Mouse (Mus musculus) lung, postnatal 36 days (tissue): ENCODE measurements at regions not wholly inside any gene's neighbourhood (a gene's known extent, or its start where the extent isn't known, plus 50 kb on each side); places are given as distances from the start of the nearest gene placed in this dataset.
"Not testable (repeated sequence)": the region's sequence is repeated elsewhere in the genome, so short reads cannot be mapped to it uniquely, and the experiment has no call there.

ENCODE experiments used
- DNase-seq: peaks from one replicate; pipeline ENCODE4 v3.0.0; 2022; ENCODE audit warnings: mixed read lengths

GRCm38 (mm10) chr17:9278046-9278445, 143.8 kb upstream of the Gm17728 start:
- not testable (repeated sequence) for DNase-seq

DNA sequence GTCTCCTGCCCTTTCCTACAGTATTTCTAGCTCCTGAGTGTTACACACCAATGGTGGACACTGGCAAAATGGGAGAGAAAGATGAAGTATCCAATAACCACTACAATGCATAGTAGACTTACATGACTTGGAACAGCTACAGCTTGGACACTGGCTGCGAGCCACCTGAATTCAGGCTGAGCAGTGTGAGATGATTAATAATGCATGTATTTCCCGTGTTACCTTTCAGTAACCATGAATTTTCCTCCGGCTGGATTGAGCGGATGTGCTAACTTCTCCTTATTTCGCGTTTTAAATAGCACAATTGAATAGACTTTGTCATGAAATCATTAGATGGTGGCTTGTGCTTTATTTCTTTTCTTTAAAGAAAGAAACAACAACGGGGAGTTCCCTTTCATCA, 142.4 kb upstream of the Gm17728 start:
- no peak for DNase-seq

- no peak for DNase-seq
These were observed 140.0 kb upstream of the Gm17728 start for GRCm38 (mm10) chr17:9281891-9282290.

DNA sequence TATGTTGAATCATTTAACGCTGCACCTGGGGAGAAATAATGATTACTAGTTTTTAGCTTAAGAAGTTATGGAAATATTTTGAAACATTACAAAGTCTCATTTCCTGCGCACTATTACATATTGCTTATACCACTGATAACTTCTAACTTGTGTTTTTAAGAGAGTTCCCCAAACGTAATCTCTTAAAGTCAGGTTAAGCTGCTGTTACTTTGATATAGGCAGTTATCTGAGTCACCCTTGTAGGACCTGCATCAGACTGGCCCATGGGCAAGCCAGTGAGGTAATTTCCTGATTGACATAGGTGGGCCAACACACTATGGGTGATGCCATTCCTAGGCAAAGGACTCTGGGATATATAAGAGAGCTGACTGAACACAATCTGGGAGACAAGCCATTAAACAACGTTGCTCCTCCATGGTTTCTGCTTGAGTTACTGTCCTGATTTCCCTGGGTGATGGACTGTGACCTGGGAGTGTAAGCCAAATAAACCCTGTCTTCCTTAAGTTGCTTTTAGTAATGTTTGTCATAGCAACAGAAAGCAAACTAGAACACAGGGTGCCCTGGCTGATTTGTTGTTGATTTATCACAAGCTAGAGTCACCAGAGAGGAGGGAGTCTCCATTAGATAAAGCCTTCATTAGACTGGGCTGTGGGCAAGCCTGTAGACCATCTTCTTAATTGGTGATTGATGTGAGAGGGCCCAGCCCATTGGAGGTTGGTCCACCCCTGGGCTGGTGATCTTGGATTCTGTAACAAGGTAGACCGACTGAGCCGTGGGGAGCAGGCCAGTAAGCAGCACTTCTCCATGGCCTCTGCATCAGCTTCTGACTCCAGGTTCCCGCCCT, 139.3 kb upstream of the Gm17728 start:
- no peak for DNase-seq

GRCm38 (mm10) chr17:9286431-9286830, 135.4 kb upstream of the Gm17728 start:
- no peak for DNase-seq

GRCm38 (mm10) chr17:9286834-9287233, 135.0 kb upstream of the Gm17728 start:
- peak; percentile 1 for DNase-seq

GRCm38 (mm10) chr17:9287682-9288081, 134.2 kb upstream of the Gm17728 start:
- DNase-seq, result no peak

DNA sequence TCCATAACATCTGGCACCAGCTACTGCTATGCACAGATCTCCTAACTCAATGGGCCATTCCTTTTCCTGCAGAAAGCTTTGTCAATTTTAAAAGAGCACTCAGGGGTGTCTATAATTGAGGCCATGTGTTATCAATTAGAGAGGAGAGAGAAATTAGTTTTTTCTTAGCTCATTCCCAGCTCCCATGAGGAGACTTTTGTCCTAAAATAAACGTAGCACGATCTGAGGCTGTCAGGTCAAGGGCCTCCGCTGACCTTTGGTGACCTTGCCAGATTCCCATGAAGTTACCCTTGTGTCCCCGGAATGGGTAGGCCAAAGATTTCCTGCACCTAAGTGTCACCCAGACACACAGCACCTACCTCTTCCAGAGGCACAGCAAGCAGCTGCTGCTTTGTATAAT, 130.3 kb upstream of the Gm17728 start:
- no peak for DNase-seq

DNA sequence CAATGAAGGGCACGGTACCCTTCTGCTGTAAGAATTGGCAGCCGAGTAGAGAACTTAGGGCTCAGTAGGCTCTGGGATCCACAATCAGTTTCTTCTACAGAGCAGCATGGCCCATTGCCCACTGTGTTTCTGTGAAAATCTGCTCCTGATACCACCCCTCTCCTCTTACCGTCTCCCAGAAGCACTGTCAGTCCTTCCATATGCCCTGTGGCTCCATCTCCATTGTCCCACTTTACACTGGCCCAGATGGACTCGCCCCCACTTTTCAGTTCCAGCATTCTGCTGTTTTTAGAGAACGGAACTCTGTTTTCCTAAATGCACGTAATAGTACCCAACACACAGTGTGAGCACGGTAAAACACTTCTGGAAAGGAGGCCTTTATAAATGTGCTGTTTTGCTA, 129.6 kb upstream of the Gm17728 start:
- no peak for DNase-seq

- DNase-seq, result no peak
These were observed 125.5 kb upstream of the Gm17728 start for GRCm38 (mm10) chr17:9296371-9296770.

DNA sequence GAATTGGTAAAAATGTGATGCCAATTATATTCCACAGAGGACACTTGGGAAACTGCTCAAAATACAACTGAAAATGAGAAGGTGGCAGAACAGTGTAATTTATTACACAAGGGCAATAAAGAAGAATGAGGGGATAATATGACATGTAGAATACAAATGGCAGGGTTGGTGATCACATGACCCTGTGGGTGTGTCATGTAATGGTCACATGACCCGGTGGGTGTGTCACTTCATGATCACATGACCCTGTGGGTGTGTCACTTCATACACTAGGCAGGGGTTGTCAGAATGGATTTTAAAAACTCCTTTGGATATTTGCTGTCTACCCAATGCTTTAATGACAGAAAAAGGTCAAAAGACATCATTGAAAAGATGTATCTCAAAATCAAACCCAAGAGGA, 123.6 kb upstream of the Gm17728 start:
- no peak for DNase-seq

GRCm38 (mm10) chr17:9301101-9301501, 120.8 kb upstream of the Gm17728 start:
- no peak for DNase-seq

- DNase-seq, result no peak
These were observed 113.4 kb upstream of the Gm17728 start for GRCm38 (mm10) chr17:9308507-9308906.

DNA sequence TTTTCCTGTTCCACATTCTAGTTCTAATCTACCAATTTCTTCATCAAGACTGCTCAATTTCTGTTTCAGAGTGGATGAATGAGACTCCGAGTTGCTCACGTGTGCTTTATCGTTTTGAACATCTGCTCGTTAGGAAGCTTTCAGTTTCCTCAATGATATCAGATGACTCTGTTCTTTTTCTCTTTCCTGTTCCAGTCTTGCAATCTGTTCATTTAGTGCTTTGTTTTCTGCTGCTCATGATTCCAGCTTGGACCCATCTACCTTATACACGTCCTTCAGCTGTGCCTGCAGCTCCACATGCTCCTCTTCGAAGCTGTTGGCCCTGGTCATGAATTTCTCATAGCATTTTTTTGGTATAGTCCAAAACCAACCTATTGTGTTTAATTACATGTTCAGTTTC, 99.1 kb upstream of the Gm17728 start:
- no peak for DNase-seq

DNA sequence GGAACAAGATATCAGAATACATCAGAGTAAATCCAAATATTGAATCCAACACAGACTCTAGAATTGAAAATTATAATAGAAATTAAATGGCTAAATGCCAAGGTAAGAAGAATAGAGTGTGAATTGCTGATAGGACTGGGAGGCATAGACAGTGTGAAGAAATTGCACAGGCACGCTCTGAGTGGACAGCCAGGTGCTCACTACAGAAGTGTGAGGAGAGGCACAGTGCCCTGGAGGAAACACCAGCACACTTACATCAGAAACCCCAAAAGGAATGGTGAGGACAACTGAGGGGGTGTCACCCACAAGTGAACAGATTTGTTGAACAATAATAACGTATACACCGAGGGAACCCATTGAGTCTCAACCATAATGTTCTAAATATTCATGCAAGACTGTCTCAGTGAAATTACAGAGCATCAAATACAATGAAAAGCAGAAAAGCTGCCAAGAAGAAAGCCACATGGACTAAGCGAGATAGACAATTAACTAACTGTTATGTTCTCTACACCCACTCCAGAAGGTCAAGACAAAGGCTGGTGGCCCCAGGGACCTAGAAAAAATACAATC, 92.9 kb upstream of the Gm17728 start:
- DNase-seq, result no peak

DNA sequence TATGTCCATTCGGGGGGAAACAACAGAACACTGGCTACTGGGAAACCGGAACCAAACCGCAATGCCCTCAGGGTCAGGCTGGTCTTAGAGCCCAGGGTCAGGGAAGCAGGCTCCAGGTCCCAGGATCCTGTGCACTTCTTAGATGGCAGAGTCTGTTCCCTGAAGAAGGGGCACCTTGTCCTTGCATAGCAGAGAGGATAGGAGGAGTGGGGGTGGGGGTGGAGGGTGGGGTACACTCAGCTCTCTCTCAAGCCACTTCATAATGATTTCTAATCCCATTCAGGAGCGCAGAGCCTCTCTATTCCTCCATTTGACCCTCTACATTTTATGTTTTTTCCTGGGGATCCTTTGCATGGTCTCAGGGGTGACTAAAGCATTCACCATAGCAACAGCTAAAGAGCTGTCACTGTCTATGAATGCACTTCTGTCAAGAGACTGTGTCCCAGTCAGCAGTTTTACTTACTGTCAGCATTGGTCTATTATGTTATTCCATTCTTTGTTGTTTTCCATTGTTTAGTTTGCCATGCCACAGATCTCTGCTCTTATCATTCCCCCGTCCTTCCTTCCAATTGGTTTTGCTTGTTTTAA, 64.2 kb upstream of the Gm17728 start:
- no peak for DNase-seq
